Mouse (Mus musculus) kidney, embryonic 14.5 days (tissue): ENCODE results near the gene Malsu1. TPM values are rescaled to one million over a fixed set of nuclear protein-coding genes. Genes with fewer than 3 reads are reported as not detected.

ENCODE experiments used
- ATAC-seq: fragments of 200-750 bp; cut with Nextera tagmentation; 2 replicates; pipeline ENCODE4 v1.8.0; 2017; ENCODE audit warnings: moderate number of reproducible peaks, mild to moderate bottlenecking, moderate TSS enrichment, moderate library complexity; ENCODE audit not compliant: low FRiP score, low TSS enrichment
- H3K27ac ChIP-seq: fragments of 300-500 bp; sonication (generic); 2 replicates; pipeline ENCODE4 v1.5.1; 2014; ENCODE audit warnings: low read depth, mild to moderate bottlenecking, low read length, moderate library complexity, mixed read lengths
- H3K27me3 ChIP-seq: fragments of 300-500 bp; sonication (generic); 2 replicates; pipeline ENCODE4 v1.6.1; 2014; ENCODE audit warnings: mild to moderate bottlenecking, low read length; ENCODE audit not compliant: control insufficient read depth, insufficient read depth
- H3K36me3 ChIP-seq: fragments of 300-500 bp; sonication (generic); 2 replicates; pipeline ENCODE4 v1.6.1; 2014; ENCODE audit warnings: low read length, mixed read lengths; ENCODE audit not compliant: control insufficient read depth, insufficient read depth
- H3K4me1 ChIP-seq: fragments of 300-500 bp; sonication (generic); 2 replicates; pipeline ENCODE4 v1.6.1; 2014; ENCODE audit warnings: low read length, mixed read lengths; ENCODE audit not compliant: control insufficient read depth, insufficient read depth
- H3K4me2 ChIP-seq: fragments of 300-500 bp; sonication (generic); replicated peaks from 2 replicates; pipeline ENCODE4 v1.6.1; 2014; ENCODE audit warnings: low read depth, mild to moderate bottlenecking, low read length
- H3K4me3 ChIP-seq: fragments of 300-500 bp; sonication (generic); 2 replicates; pipeline ENCODE4 v1.5.1; 2014; ENCODE audit warnings: mild to moderate bottlenecking, low read length
- H3K9ac ChIP-seq: fragments of 300-500 bp; sonication (generic); 2 replicates; pipeline ENCODE4 v1.6.1; 2014; ENCODE audit warnings: low read depth, mild to moderate bottlenecking, low read length, moderate library complexity
- H3K9me3 ChIP-seq: fragments of 300-500 bp; sonication (generic); 2 replicates; pipeline ENCODE4 v1.6.1; 2016; ENCODE audit warnings: low read length; ENCODE audit not compliant: control insufficient read depth
- WGBS: fragments of 180-500 bp; shearing (Covaris S2); extraction: QIAGEN DNeasy Blood & Tissue Kit; methylation state at CpG from one replicate; pipeline ENCODE4 v1.1.7; 2014; 5-methylcytosine and 5-hydroxymethylcytosine counted together
- polyA plus RNA-seq: library from polyadenylated mRNA; unstranded; fragments of >200 nt; fragmentation: Nextera tagmentation; extraction: Ambion mirVana; gene quantifications from 2 replicates; pipeline ENCODE4 v1.2.1, GENCODE M21; 2014

The Malsu1 gene
- polyA plus RNA-seq, 1 experiment from 2014 or later: 75.1 TPM

DNA sequence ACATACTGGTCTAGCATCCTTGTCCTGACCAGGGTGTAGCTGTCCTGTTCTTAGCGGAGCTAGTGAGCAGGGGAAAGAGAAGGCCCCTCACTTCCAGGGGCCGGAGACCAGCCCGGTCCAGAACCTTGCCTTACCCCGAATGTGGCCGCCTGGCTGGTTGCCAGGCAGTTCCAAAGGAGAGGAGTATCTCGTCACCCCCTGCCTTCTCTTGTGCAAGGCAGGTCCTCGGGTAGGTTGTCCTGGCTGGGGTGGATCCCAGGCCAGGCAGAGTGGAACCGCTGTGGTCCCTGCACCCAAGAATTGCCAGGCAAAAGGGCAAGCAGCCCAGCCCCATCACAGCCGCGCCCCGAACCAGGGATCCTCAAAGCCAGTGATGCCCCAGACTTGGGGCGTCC is 36.3 kb upstream of the Malsu1 start:
- Histone ChIP-seq H3K36me3 (no peaks in the 10 kb centered on the region), H3K9me3 (no peaks in the 10 kb centered on the region), H3K9ac (no peak overlapping the region), H3K4me2 (no peak overlapping the region), H3K27ac (no peak overlapping the region), H3K4me1 (peaks cover 6% of the 10 kb centered on the region; the same call in 1 of the 2 replicates), H3K4me3 (no peak overlapping the region), H3K27me3 (0 out of 2 replicates have a peak, but pooled peaks cover 4% of the 10 kb centered on the region)
- no peak for ATAC-seq
- 64% methylated on average over 12 of the region's 12 CpGs for WGBS

DNA sequence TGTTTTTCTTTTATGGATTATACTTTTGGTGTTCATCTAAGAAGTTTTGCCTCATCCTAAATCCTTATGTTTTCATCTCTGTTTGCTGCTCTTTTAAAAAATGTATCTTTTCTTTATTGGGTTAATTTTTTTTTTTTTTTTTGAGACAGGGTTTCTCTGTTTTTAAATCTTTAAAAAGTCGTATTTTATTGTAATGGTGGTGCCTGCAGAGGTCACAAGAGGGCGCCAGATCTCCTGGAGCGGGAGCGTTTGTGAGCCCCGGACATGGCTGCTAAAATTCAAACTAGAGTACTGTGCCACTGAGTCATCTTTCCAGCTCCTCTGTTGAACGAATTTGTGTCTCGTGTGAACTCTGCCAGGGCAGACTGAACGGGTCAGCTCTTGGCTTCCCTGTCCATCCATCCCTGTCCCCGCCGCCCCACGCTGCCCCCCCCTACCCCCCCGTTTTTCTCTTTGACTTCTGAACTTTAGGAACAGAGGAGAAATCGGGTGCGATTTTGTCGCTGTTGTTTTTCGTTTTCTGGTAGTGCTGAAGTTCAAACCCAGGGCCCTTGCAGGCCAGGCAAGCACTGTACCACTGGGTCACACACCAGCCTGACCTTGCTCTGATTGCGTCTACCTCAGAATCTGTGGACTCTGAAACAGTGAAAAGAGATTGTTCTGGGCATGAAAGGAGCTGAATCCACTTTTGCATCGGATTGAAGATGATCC is 34.0 kb upstream of the Malsu1 start:
- 0 out of 2 replicates have a peak overlapping the region, but pooled peaks have one; percentile 18 for H3K9ac ChIP-seq
- H3K4me2 ChIP-seq: peak overlapping the region; percentile 35; the same call in 1 of the 2 replicates
- H3K4me1 ChIP-seq: peaks cover 6% of the 10 kb centered on the region; the same call in 1 of the 2 replicates
- H3K9me3 ChIP-seq: no peaks in the 10 kb centered on the region
- peak overlapping the region; percentile 37 for H3K4me3 ChIP-seq
- no peak overlapping the region for H3K27ac ChIP-seq
- whole genome bisulfite sequencing: 11% methylated on average over 18 of the region's 18 CpGs
- H3K36me3 ChIP-seq: no peaks in the 10 kb centered on the region
- 0 out of 2 replicates have a peak, but pooled peaks cover 4% of the 10 kb centered on the region for H3K27me3 ChIP-seq
- peak; percentile 73 for ATAC-seq

DNA sequence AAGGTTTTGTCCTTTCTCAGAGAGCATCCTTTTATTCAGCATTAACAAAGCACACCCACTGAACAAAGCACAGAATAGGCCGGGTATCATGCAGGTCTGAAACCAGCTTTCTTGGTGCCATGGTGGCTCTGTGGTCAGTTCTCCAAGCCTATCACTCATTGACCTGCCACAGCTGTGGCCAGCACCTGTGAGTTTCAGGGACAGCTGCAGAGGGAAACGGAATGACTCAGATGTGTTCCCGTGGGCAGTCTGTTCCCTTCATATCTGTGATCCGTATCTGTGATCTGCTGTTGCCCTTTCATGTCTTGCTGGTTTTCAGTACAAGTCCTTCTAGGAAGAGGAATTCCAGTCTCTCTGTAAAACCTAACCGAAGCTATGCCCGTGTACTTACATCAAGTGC is 27.1 kb upstream of the Malsu1 start:
- no peak overlapping the region for H3K27ac ChIP-seq
- H3K4me2 ChIP-seq: no peak overlapping the region
- ATAC-seq: no peak
- H3K27me3 ChIP-seq: no peaks in the 10 kb centered on the region
- H3K4me1 ChIP-seq: no peaks in the 10 kb centered on the region
- no peak overlapping the region for H3K4me3 ChIP-seq
- 72% methylated on average over 6 of the region's 6 CpGs for WGBS
- H3K9me3 ChIP-seq: no peaks in the 10 kb centered on the region
- no peak overlapping the region for H3K9ac ChIP-seq
- no peaks in the 10 kb centered on the region for H3K36me3 ChIP-seq

GRCm38 (mm10) chr6:49046976-49047375 is 26.6 kb upstream of the Malsu1 start:
- no peak for ATAC-seq
- Histone ChIP-seq H3K27me3 (no peaks in the 10 kb centered on the region), H3K4me2 (no peak overlapping the region), H3K9me3 (no peaks in the 10 kb centered on the region), H3K4me3 (no peak overlapping the region), H3K27ac (no peak overlapping the region), H3K4me1 (no peaks in the 10 kb centered on the region), H3K36me3 (no peaks in the 10 kb centered on the region), H3K9ac (no peak overlapping the region)
- WGBS: 63% methylated on average over 8 of the region's 8 CpGs

GRCm38 (mm10) chr6:49047848-49048247 is 25.7 kb upstream of the Malsu1 start:
- 72% methylated on average over 10 of the region's 10 CpGs for WGBS
- H3K4me3 ChIP-seq: no peak overlapping the region
- no peaks in the 10 kb centered on the region for H3K27me3 ChIP-seq
- ATAC-seq: no peak
- no peaks in the 10 kb centered on the region for H3K9me3 ChIP-seq
- H3K36me3 ChIP-seq: no peaks in the 10 kb centered on the region
- no peak overlapping the region for H3K4me2 ChIP-seq
- H3K9ac ChIP-seq: no peak overlapping the region
- no peak overlapping the region for H3K27ac ChIP-seq
- no peaks in the 10 kb centered on the region for H3K4me1 ChIP-seq

DNA sequence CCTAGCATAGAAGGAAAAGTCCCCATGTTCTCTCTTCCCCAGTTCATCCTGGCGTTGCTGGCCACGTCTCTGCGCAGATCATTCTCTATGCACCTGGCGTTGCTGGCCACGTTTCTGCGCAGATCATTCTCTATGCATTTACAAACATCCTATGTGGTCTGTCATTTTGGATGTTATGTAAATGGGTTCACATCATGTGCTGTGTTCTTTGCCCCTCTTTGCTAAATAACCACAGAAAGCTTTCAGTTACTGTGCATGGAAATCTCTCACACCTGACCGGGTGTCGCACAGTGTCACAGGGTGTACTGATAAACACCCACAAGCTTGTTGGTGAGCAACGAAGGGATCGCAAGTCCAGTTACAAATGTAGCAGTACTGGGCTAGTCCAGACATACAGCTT is 25.2 kb upstream of the Malsu1 start:
- no peak overlapping the region for H3K4me3 ChIP-seq
- H3K4me1 ChIP-seq: no peaks in the 10 kb centered on the region
- no peak overlapping the region for H3K27ac ChIP-seq
- H3K9ac ChIP-seq: no peak overlapping the region
- no peaks in the 10 kb centered on the region for H3K27me3 ChIP-seq
- WGBS: 92% methylated on average over 10 of the region's 10 CpGs
- no peaks in the 10 kb centered on the region for H3K36me3 ChIP-seq
- no peak overlapping the region for H3K4me2 ChIP-seq
- no peaks in the 10 kb centered on the region for H3K9me3 ChIP-seq
- ATAC-seq: no peak

DNA sequence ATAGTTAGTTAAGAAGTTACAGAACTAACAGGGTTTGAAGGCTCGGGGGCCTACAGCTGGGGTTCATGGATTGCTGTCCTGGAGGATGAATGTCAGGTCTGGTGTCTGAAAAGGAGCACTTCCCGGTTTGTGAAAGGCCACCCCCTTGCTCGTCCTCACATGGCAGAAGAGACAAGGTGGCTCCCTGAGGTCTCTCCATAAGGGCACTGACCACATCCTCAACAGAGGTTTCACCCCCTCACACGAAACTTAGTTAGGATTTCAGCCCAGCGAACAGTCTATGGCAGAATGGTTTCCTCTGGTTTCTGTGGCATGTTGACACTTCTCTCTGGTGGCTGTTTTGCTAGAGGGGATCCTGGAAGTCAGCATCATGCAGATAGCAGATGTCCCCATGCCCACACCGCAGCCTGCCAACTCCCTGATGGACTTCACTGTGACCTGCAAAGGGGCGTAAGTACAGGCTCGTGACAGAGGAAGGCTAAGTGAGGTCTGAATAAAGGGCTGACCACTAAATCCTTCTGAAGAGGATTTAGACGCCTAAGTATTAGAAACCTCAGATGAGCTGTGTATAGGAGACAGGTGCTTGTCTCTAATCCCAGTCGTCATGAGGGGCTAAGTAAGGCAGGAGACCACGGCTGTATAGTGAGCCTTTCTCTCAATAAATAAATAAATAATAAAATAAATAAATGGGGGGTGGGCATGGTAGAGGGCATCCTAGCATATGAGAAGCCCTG is 22.8 kb upstream of the Malsu1 start:
- H3K27me3 ChIP-seq: no peaks in the 10 kb centered on the region
- peaks cover 5% of the 10 kb centered on the region; the same call in 1 of the 2 replicates for H3K4me1 ChIP-seq
- 79% methylated on average over 11 of the region's 11 CpGs for WGBS
- no peaks in the 10 kb centered on the region for H3K36me3 ChIP-seq
- H3K9ac ChIP-seq: no peak overlapping the region
- no peak overlapping the region for H3K27ac ChIP-seq
- H3K4me3 ChIP-seq: no peak overlapping the region
- no peak overlapping the region for H3K4me2 ChIP-seq
- ATAC-seq: no peak
- no peaks in the 10 kb centered on the region for H3K9me3 ChIP-seq

DNA sequence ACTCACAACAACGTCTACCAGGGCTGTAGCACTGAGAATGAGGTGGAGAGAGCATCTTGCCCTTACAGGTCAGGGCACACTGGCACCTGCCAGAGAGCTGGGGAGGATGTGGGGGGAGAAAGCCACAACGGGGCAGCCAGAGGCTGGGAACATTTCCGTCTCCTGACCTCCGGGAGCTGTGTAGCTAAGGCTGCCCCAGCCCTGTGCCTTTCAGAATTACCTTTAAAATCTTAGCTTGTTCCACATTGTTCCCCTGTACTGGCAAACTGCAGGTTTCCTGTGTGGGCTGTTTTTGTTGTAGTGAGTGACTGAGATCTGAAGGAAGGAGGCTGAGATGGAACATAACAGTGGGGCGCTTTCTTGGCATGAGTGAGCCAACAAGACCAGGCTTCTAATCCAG is 21.4 kb upstream of the Malsu1 start:
- Histone ChIP-seq H3K27ac (no peak overlapping the region), H3K27me3 (no peaks in the 10 kb centered on the region), H3K4me1 (peaks cover 5% of the 10 kb centered on the region; the same call in 1 of the 2 replicates), H3K36me3 (no peaks in the 10 kb centered on the region), H3K4me2 (no peak overlapping the region), H3K9ac (no peak overlapping the region), H3K9me3 (no peaks in the 10 kb centered on the region), H3K4me3 (no peak overlapping the region)
- ATAC-seq: no peak
- WGBS: 70% methylated on average over 5 of the region's 5 CpGs

GRCm38 (mm10) chr6:49055256-49055733 is 18.3 kb upstream of the Malsu1 start:
- Histone ChIP-seq H3K27me3 (no peaks in the 10 kb centered on the region), H3K4me2 (no peak overlapping the region), H3K9ac (no peak overlapping the region), H3K4me1 (peaks cover 5% of the 10 kb centered on the region; the same call in 1 of the 2 replicates), H3K36me3 (no peaks in the 10 kb centered on the region), H3K27ac (no peak overlapping the region), H3K4me3 (no peak overlapping the region), H3K9me3 (no peaks in the 10 kb centered on the region)
- ATAC-seq: peak; percentile 28; the same call in 1 of the 2 replicates
- WGBS: 15% methylated on average over 7 of the region's 7 CpGs
